Mouse (Mus musculus) heart, adult 18-20 months (tissue): ENCODE measurements around the gene Tent5b. TPM values are rescaled to one million over a fixed set of nuclear protein-coding genes. Genes with fewer than 3 reads are reported as not detected.
A peak's percentile ranks its signal among the peaks of the same experiment; 100 is the strongest.
"Not testable (repeated sequence)": the region's sequence is repeated elsewhere in the genome, so short reads cannot be mapped to it uniquely, and the experiment has no call there.

Experiments
- DNase-seq, 2 experiments: peaks; one replicate each; pipeline ENCODE4 v3.0.0; 2021 to 2022; ENCODE audit warnings: mixed read lengths in 1 of 2
- total RNA-seq, 2 experiments: library from RNA; stranded (reverse); gene quantifications; 2 replicates each; pipeline ENCODE4 v1.2.3; 2021

Tent5b gene
- total RNA-seq, 2 experiments from 2014 or later: 2.0 to 3.5 TPM

- no peak for DNase-seq
These were observed 21.6 kb downstream of the Tent5b start for GRCm38 (mm10) chr4:133501514-133501913.

- no peak for DNase-seq
These were observed 24.4 kb downstream of the Tent5b start for GRCm38 (mm10) chr4:133504300-133504699.

- DNase-seq: no peak
These were observed 25.0 kb downstream of the Tent5b start for GRCm38 (mm10) chr4:133504755-133505485.

- DNase-seq: no peak
These were observed 26.6 kb downstream of the Tent5b start for GRCm38 (mm10) chr4:133506573-133506972.

- DNase-seq: no peak
These were observed 29.1 kb downstream of the Tent5b start for GRCm38 (mm10) chr4:133508990-133509389.

- DNase-seq: no peak
These were observed 31.1 kb downstream of the Tent5b start for GRCm38 (mm10) chr4:133511050-133511449.

GRCm38 (mm10) chr4:133512511-133512910, 32.6 kb downstream of the Tent5b start:
- DNase-seq: not testable (repeated sequence)

GRCm38 (mm10) chr4:133512972-133513371, 33.0 kb downstream of the Tent5b start:
- peak; percentile 59 to 86 for DNase-seq

- DNase-seq: no peak
These were observed 38.9 kb downstream of the Tent5b start, which contains the start of gene Kdf1 for GRCm38 (mm10) chr4:133518601-133519368. Gene Kdf1, plus strand, starts transcription at chr4:133518963.

GRCm38 (mm10) chr4:133519369-133519665, 39.4 kb downstream of the Tent5b start:
- DNase-seq: no peak

GRCm38 (mm10) chr4:133521502-133521901, 41.6 kb downstream of the Tent5b start:
- DNase-seq: no peak

GRCm38 (mm10) chr4:133527788-133528187, 47.9 kb downstream of the Tent5b start:
- no peak for DNase-seq

- no peak for DNase-seq
These were observed 52.8 kb downstream of the Tent5b start for GRCm38 (mm10) chr4:133532777-133533176.

GRCm38 (mm10) chr4:133536081-133536480, 56.1 kb downstream of the Tent5b start:
- no peak for DNase-seq

GRCm38 (mm10) chr4:133536652-133537051, 56.7 kb downstream of the Tent5b start:
- no peak for DNase-seq

Other genes starting within 250 kb of the Tent5b start
- gene Map3k6, start 239.3 kb upstream of the Tent5b start, total RNA-seq: 10 to 100 TPM; 22.5 to 30.1 TPM
- under 1 TPM; 0.22 to 0.72 TPM for gene Sytl1, start 217.0 kb upstream of the Tent5b start, total RNA-seq
- gene Tmem222, start 202.3 kb upstream of the Tent5b start, total RNA-seq: 10 to 100 TPM; 32.7 to 34.6 TPM
- 10 to 100 TPM; 71.9 to 73.6 TPM for gene Wdtc1, start 126.7 kb upstream of the Tent5b start, total RNA-seq
- gene Slc9a1, start 110.4 kb upstream of the Tent5b start, total RNA-seq: 10 to 100 TPM; 17.6 to 19.6 TPM
- gene Trnp1, start 18.4 kb downstream of the Tent5b start, total RNA-seq: 1 to 10 TPM; 2.4 to 2.8 TPM
- gene Kdf1, start 38.8 kb downstream of the Tent5b start, total RNA-seq: not detected
- gene Nudc, start 65.9 kb downstream of the Tent5b start, total RNA-seq: 10 to 100 TPM; 78.7 to 80.1 TPM
- 10 to 100 TPM; 16.7 to 20.3 TPM for gene Nr0b2, start 73.2 kb downstream of the Tent5b start, total RNA-seq
- gene Gpatch3, start 94.6 kb downstream of the Tent5b start, total RNA-seq: 1 to 10 TPM; 3.2 to 3.6 TPM
- 1 to 10 TPM; 7.9 TPM for gene Gpn2, start 104.2 kb downstream of the Tent5b start, total RNA-seq
- 1 to 10 TPM; 1.0 to 1.4 TPM for gene Sfn, start 122.0 kb downstream of the Tent5b start, total RNA-seq
- 10 to 100 TPM; 20.9 to 31.7 TPM for gene Zdhhc18, start 170.0 kb downstream of the Tent5b start, total RNA-seq
- gene Pigv, start 192.5 kb downstream of the Tent5b start, total RNA-seq: 10 to 100 TPM; 12.5 to 12.7 TPM